Mouse (Mus musculus) 416B (cell line): ENCODE data around the gene Tcte3.
"Not testable (repeated sequence)": the region's sequence is repeated elsewhere in the genome, so short reads cannot be mapped to it uniquely, and the experiment has no call there.

Experiments used
- DNase-seq: peaks from one replicate; pipeline ENCODE4 v3.0.0; 2011; ENCODE audit warnings: low read depth

Tcte3 gene

DNA sequence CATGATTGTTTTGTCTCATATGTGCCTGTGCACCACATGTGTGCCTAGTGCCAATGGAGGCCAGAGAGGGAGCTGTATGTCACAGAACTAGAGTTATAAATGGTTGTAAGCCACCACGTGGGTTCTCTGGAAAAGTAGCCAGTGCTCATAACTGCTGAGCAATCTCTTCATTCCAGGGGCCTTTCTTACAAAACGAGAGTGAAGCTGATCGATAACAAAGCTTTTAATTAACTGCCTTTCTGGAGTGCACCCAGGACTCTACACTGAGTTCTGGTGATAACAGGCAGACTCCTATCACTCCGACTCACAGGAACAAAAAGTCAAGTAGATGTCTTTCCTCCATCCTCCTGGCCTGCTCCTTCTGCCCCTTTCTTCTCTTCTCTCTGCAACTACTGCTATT is 9.9 kb downstream of the Tcte3 start:
- DNase-seq: not testable (repeated sequence)

DNA sequence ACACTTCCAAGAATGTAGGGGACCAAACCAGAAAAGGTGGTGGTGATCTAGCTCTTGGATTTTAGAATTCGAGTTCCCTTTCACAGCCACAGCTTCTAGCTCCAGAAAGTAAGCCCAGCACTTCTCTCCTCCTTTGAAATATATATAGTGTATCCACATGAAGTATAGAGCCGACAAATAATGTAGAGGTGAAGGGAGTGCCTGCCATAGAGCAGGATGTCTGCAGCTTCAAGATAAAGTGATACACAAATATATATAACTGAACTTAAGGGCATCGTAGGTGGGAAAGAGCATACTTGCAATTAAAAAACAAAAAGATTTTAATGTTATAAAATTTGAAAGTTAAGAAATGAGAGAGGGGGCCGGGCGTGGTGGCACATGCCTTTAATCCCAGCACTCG is 15.8 kb downstream of the Tcte3 start:
- DNase-seq: not testable (repeated sequence)

DNA sequence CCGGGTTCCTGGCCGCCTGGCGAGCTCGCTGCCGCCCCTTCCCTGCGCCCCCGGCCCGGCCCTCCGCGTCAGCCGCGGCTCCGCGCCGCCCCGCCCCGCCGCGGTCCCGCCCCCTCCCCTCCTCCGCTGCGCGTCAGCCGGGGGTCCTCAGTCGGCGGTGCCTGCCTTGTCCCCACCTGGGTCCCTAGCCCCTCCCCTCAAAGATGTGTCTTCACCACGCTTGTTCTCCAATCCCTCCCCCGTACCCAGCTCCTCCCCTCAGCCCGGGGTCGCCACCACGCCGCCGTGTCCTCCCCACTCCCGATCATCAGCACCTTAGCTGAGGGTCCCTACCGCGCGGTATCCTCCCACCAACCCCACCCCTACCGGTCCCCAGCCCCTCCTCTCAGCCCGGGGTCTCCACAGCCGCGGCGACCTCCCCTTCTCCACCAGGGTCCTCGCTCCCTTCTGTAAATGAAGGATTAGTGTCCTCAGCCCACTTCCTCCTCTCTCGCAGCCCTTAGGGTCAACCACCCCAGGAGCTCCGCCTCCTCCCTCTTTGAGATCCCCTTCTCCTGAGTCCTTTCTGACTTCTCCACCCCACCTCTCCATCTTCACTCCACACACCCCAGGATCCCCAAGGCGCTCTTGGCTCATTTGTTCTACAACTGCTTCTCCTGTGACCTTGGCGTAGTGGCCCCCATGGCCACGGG is 16.6 kb downstream of the Tcte3 start:
- not testable (repeated sequence) for DNase-seq

DNA sequence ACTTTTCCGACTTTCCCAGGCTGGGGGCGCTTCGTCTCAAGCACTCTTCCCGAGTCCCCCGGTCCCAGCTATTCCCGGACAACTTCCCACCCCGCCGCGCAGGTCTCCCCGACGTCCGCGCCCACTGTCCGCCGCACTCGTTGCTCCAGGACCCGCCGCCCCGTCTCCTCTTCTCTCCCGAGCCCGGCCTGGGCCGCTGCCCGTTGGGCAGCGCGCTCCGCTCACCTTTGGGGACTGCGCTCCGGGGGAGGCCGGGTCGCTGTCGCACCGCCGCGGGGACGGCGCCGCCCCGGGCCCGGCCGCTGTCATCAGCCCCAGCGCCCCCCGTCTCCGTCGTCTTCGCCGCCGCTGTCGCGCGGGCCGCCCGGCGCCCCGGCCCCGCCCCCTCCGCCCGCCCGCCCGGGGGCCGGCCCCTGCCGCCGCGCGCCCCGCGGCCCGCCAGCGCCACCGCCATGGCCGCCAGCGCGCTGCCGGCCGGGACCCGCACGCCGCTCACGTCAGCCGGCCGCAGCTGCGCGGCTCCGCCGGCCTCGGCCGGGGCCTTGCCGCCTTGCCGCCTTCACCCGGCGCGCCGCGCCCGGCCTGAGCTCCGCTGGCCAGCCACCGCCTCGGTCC is 17.3 kb downstream of the Tcte3 start:
- DNase-seq: not testable (repeated sequence)

DNA sequence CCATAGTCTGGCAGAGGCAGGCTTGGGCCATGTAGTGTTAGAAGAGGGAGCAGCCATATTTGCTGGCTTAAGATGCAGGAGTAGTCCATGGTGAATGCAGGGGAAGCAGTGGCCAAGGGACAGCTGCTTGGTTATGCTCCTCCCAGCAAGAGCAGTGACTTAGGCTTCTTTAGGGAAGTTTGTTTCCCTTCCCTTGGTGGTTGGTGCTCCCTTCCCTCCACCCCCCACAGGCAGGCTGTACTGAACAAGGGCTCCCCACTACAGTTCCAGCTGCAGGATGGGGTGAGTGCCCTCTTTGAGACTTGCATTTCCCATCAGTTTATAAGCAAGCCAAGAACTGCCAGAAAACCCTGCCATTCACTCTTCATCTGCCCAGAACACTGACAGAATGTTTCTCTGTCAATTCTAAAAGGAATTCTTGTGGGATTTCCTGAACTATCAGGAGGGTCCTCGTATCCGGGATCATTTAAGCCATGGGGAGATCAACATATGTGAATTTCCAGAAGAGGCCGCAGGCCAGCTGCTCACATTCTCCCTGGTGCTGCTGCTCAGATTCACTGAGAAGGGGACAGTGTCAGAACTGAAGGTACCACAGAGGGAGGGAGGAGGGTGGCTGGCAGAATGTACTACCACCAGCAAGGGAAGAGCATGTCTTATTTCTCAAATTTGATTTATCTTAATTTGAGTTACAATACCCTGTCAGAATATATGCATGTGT is 19.6 kb downstream of the Tcte3 start:
- not testable (repeated sequence) for DNase-seq

DNA sequence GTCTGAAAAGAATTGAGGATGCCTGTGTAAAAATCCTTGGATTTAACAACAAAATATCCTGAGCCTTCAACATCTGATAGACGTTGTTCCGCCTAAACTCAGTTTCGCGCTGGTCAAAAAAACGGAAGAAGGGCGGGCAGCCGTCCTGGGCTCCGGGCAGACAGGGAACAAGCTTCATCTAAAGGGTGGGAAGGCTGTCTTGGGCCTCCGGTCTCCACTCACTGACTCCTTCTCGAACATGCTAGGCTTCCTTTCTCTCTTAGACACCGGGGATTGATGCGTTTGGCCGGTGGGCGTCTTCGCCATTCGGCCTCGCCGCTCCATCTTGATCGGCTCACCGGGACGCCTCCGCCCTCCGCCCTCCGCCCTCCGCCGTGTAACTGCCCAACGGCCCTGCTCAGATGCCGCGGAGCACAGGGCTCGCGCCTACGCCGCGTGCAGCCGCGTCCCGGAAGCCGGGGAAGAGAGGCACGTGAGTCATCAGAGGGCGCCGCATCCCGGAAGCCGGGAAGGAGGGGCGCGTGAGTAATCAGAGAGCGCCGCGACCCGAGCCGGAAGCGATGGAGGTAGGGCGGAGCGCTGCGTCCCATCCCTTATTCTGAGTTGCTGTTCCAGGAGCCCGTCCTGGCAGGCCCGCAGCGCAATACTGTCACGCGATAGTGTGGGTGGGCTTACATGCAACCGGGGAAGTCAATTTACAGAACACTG is 31.4 kb downstream of the Tcte3 start, which contains the start of gene Gm3435:
TSS of gene Gm3435 (plus strand) at position 471 of the 708 bp plus-strand sequence.
- DNase-seq: not testable (repeated sequence)

DNA sequence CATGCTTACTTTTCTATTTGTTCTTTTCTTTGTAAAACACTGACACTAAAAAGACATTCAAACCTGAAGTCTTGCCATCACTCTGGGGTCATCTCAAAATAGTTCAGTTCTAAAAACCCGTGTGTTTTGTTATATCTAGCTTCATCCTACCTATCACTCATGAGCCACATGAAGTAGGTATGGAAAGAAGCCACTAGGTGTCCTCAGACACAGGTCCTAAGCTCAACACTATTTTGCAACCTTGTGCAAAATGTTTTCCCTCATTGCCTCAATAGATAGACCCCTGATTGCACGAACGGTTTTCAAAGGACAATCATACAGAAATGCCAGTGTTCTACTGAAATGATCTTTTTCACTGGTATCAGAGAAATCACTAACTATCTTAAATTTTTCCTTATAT is 32.2 kb downstream of the Tcte3 start:
- DNase-seq: not testable (repeated sequence)

DNA sequence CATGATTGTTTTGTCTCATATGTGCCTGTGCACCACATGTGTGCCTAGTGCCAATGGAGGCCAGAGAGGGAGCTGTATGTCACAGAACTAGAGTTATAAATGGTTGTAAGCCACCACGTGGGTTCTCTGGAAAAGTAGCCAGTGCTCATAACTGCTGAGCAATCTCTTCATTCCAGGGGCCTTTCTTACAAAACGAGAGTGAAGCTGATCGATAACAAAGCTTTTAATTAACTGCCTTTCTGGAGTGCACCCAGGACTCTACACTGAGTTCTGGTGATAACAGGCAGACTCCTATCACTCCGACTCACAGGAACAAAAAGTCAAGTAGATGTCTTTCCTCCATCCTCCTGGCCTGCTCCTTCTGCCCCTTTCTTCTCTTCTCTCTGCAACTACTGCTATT is 41.2 kb downstream of the Tcte3 start:
- DNase-seq: not testable (repeated sequence)

DNA sequence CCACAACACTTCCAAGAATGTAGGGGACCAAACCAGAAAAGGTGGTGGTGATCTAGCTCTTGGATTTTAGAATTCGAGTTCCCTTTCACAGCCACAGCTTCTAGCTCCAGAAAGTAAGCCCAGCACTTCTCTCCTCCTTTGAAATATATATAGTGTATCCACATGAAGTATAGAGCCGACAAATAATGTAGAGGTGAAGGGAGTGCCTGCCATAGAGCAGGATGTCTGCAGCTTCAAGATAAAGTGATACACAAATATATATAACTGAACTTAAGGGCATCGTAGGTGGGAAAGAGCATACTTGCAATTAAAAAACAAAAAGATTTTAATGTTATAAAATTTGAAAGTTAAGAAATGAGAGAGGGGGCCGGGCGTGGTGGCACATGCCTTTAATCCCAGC is 47.1 kb downstream of the Tcte3 start:
- DNase-seq: not testable (repeated sequence)

DNA sequence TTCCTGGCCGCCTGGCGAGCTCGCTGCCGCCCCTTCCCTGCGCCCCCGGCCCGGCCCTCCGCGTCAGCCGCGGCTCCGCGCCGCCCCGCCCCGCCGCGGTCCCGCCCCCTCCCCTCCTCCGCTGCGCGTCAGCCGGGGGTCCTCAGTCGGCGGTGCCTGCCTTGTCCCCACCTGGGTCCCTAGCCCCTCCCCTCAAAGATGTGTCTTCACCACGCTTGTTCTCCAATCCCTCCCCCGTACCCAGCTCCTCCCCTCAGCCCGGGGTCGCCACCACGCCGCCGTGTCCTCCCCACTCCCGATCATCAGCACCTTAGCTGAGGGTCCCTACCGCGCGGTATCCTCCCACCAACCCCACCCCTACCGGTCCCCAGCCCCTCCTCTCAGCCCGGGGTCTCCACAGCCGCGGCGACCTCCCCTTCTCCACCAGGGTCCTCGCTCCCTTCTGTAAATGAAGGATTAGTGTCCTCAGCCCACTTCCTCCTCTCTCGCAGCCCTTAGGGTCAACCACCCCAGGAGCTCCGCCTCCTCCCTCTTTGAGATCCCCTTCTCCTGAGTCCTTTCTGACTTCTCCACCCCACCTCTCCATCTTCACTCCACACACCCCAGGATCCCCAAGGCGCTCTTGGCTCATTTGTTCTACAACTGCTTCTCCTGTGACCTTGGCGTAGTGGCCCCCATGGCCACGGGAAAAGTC is 48.0 kb downstream of the Tcte3 start:
- not testable (repeated sequence) for DNase-seq

DNA sequence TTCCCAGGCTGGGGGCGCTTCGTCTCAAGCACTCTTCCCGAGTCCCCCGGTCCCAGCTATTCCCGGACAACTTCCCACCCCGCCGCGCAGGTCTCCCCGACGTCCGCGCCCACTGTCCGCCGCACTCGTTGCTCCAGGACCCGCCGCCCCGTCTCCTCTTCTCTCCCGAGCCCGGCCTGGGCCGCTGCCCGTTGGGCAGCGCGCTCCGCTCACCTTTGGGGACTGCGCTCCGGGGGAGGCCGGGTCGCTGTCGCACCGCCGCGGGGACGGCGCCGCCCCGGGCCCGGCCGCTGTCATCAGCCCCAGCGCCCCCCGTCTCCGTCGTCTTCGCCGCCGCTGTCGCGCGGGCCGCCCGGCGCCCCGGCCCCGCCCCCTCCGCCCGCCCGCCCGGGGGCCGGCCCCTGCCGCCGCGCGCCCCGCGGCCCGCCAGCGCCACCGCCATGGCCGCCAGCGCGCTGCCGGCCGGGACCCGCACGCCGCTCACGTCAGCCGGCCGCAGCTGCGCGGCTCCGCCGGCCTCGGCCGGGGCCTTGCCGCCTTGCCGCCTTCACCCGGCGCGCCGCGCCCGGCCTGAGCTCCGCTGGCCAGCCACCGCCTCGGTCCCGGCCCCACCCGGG is 48.7 kb downstream of the Tcte3 start:
- not testable (repeated sequence) for DNase-seq

DNA sequence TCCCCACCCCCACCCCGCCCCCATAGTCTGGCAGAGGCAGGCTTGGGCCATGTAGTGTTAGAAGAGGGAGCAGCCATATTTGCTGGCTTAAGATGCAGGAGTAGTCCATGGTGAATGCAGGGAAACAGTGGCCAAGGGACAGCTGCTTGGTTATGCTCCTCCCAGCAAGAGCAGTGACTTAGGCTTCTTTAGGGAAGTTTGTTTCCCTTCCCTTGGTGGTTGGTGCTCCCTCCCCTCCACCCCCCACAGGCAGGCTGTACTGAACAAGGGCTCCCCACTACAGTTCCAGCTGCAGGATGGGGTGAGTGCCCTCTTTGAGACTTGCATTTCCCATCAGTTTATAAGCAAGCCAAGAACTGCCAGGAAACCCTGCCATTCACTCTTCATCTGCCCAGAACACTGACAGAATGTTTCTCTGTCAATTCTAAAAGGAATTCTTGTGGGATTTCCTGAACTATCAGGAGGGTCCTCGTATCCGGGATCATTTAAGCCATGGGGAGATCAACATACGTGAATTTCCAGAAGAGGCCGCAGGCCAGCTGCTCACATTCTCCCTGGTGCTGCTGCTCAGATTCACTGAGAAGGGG is 51.1 kb downstream of the Tcte3 start:
- not testable (repeated sequence) for DNase-seq

DNA sequence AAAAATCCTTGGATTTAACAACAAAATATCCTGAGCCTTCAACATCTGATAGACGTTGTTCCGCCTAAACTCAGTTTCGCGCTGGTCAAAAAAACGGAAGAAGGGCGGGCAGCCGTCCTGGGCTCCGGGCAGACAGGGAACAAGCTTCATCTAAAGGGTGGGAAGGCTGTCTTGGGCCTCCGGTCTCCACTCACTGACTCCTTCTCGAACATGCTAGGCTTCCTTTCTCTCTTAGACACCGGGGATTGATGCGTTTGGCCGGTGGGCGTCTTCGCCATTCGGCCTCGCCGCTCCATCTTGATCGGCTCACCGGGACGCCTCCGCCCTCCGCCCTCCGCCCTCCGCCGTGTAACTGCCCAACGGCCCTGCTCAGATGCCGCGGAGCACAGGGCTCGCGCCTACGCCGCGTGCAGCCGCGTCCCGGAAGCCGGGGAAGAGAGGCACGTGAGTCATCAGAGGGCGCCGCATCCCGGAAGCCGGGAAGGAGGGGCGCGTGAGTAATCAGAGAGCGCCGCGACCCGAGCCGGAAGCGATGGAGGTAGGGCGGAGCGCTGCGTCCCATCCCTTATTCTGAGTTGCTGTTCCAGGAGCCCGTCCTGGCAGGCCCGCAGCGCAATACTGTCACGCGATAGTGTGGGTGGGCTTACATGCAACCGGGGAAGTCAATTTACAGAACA is 62.8 kb downstream of the Tcte3 start, which contains the start of the genes 9030025P20Rik and Gm3417:
TSS of gene 9030025P20Rik (plus strand) at position 107 of the 677 bp plus-strand sequence.
TSS of gene Gm3417 (minus strand) at position 429 of the 677 bp plus-strand sequence.
- not testable (repeated sequence) for DNase-seq

DNA sequence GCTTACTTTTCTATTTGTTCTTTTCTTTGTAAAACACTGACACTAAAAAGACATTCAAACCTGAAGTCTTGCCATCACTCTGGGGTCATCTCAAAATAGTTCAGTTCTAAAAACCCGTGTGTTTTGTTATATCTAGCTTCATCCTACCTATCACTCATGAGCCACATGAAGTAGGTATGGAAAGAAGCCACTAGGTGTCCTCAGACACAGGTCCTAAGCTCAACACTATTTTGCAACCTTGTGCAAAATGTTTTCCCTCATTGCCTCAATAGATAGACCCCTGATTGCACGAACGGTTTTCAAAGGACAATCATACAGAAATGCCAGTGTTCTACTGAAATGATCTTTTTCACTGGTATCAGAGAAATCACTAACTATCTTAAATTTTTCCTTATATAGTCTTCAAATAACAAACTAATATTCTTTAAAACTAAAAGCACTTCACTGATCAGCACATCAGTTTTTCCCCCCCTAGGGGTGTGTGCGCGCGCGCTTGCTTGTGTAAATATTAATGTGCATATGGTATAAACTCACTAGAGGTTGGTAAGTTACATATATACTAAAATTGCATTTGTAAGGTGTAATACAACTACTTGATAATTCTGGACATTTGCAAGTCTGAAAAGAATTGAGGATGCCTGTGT is 63.4 kb downstream of the Tcte3 start:
- DNase-seq: not testable (repeated sequence)
